Mouse (Mus musculus) left cerebral cortex, postnatal 14 days (tissue): ENCODE results near the gene Pced1b. TPM values are rescaled to one million over a fixed set of nuclear protein-coding genes. Genes with fewer than 3 reads are reported as not detected.

Experiments
- DNase-seq, 2 experiments: peaks; one replicate each; pipeline ENCODE4 v3.0.0; 2021 to 2022; ENCODE audit warnings: low spot score in 2 of 2, mixed read lengths in 1 of 2
- intact Hi-C: fragments of 180-260 bp; cut with DNase I; formaldehyde crosslinking; loops from one replicate; pipeline ENCODE4 v1.15.1; 2025
- total RNA-seq, 2 experiments: library from RNA; stranded (reverse); gene quantifications; 2 replicates each; pipeline ENCODE4 v1.2.3; 2021

The Pced1b gene
- total RNA-seq, 2 experiments from 2014 or later = 5.9 to 6.1 TPM

GRCm38 (mm10) chr15:97280776-97281175, 33.9 kb downstream of the Pced1b start:
- DNase-seq = no peak
- intact Hi-C loops = no loop called here

- intact Hi-C loops = no loop called here
- no peak for DNase-seq
These were observed 35.0 kb downstream of the Pced1b start for GRCm38 (mm10) chr15:97281712-97282571.

GRCm38 (mm10) chr15:97282572-97282881, 35.6 kb downstream of the Pced1b start:
- intact Hi-C loops = no loop called here
- DNase-seq = no peak

GRCm38 (mm10) chr15:97284201-97284600, 37.3 kb downstream of the Pced1b start:
- DNase-seq = no peak
- intact Hi-C loops = no loop called here

- DNase-seq = no peak
- intact Hi-C loops = no loop called here
These were observed 38.8 kb downstream of the Pced1b start for GRCm38 (mm10) chr15:97285665-97286212.

GRCm38 (mm10) chr15:97286731-97287130, 39.8 kb downstream of the Pced1b start:
- intact Hi-C loops = no loop called here
- DNase-seq = no peak

- no peak for DNase-seq
- intact Hi-C loops = no loop called here
These were observed 40.7 kb downstream of the Pced1b start for GRCm38 (mm10) chr15:97287436-97288143.

- no peak for DNase-seq
- intact Hi-C loops = no loop called here
These were observed 41.8 kb downstream of the Pced1b start for GRCm38 (mm10) chr15:97288690-97289089.

- no peak for DNase-seq
- intact Hi-C loops = no loop called here
These were observed 42.3 kb downstream of the Pced1b start for GRCm38 (mm10) chr15:97289176-97289575.

GRCm38 (mm10) chr15:97290351-97290750, 43.4 kb downstream of the Pced1b start:
- DNase-seq = no peak
- intact Hi-C loops = no loop called here

GRCm38 (mm10) chr15:97291291-97292050, 44.6 kb downstream of the Pced1b start:
- peak in 1 of 2 experiments; percentile 17 for DNase-seq
- intact Hi-C loops = no loop called here

- intact Hi-C loops = no loop called here
- DNase-seq = no peak
These were observed 61.0 kb downstream of the Pced1b start for GRCm38 (mm10) chr15:97307935-97308334.

GRCm38 (mm10) chr15:97309533-97309932, 62.6 kb downstream of the Pced1b start:
- intact Hi-C loops = no loop called here
- no peak for DNase-seq

GRCm38 (mm10) chr15:97310251-97310650, 63.3 kb downstream of the Pced1b start:
- no peak for DNase-seq
- intact Hi-C loops = no loop called here

- intact Hi-C loops = no loop called here
- no peak for DNase-seq
These were observed 64.3 kb downstream of the Pced1b start for GRCm38 (mm10) chr15:97311211-97311610.

- intact Hi-C loops = no loop called here
- DNase-seq = no peak
These were observed 65.0 kb downstream of the Pced1b start for GRCm38 (mm10) chr15:97311937-97312336.

GRCm38 (mm10) chr15:97314720-97315421, 68.0 kb downstream of the Pced1b start:
- peak in 1 of 2 experiments; percentile 44 for DNase-seq
- intact Hi-C loops = no loop called here

- DNase-seq = peak; percentile 10 to 29
- intact Hi-C loops = no loop called here
These were observed 68.5 kb downstream of the Pced1b start for GRCm38 (mm10) chr15:97315422-97315757.

GRCm38 (mm10) chr15:97318365-97319001, 71.6 kb downstream of the Pced1b start:
- peak; percentile 23 to 25 for DNase-seq
- intact Hi-C loops = no loop called here
